Mouse (Mus musculus) limb, embryonic 15.5 days (tissue): ENCODE data around the gene Coq8a. TPM values are rescaled to one million over a fixed set of nuclear protein-coding genes. Genes with fewer than 3 reads are reported as not detected.
A peak's percentile ranks its signal among the peaks of the same experiment; 100 is the strongest.

Source experiments
- ATAC-seq: fragments of 200-750 bp; cut with Nextera tagmentation; 2 replicates; pipeline ENCODE4 v1.8.0; 2017; ENCODE audit warnings: low read depth, moderate TSS enrichment; ENCODE audit not compliant: insufficient number of reproducible peaks, low FRiP score, low TSS enrichment
- H3K27ac ChIP-seq: fragments of 300-500 bp; sonication (generic); 2 replicates; pipeline ENCODE4 v1.5.1; 2015; ENCODE audit warnings: moderate library complexity, mild to moderate bottlenecking, inconsistent platforms
- H3K27me3 ChIP-seq: fragments of 300-500 bp; sonication (generic); 2 replicates; pipeline ENCODE4 v1.6.1; 2015; ENCODE audit warnings: inconsistent platforms
- H3K36me3 ChIP-seq: fragments of 300-500 bp; sonication (generic); 2 replicates; pipeline ENCODE4 v1.6.1; 2015; ENCODE audit warnings: inconsistent platforms
- H3K4me1 ChIP-seq: fragments of 300-500 bp; sonication (generic); 2 replicates; pipeline ENCODE4 v1.6.1; 2015; ENCODE audit warnings: inconsistent platforms
- H3K4me2 ChIP-seq: fragments of 300-500 bp; sonication (generic); 2 replicates; pipeline ENCODE4 v1.6.1; 2015; ENCODE audit warnings: mild to moderate bottlenecking, inconsistent platforms
- H3K4me3 ChIP-seq: fragments of 300-500 bp; sonication (generic); 2 replicates; pipeline ENCODE4 v1.5.1; 2015; ENCODE audit warnings: mild to moderate bottlenecking, inconsistent platforms
- H3K9ac ChIP-seq: fragments of 300-500 bp; sonication (generic); 2 replicates; pipeline ENCODE4 v1.6.1; 2015; ENCODE audit warnings: inconsistent platforms
- H3K9me3 ChIP-seq: fragments of 300-500 bp; sonication (generic); 2 replicates; pipeline ENCODE4 v1.6.1; 2016; ENCODE audit warnings: inconsistent platforms
- WGBS: fragments of 180-500 bp; shearing (Covaris S2); methylation state at CpG from one replicate; pipeline ENCODE4 v1.1.7; 2015; 5-methylcytosine and 5-hydroxymethylcytosine counted together
- polyA plus RNA-seq: library from polyadenylated mRNA; unstranded; fragments of >200 nt; fragmentation: Nextera tagmentation; extraction: Ambion mirVana; gene quantifications from 2 replicates; pipeline ENCODE4 v1.2.1, GENCODE M21; 2015

Gene Coq8a
- 9.6 and 19.1 TPM in 2 replicates for polyA plus RNA-seq

DNA sequence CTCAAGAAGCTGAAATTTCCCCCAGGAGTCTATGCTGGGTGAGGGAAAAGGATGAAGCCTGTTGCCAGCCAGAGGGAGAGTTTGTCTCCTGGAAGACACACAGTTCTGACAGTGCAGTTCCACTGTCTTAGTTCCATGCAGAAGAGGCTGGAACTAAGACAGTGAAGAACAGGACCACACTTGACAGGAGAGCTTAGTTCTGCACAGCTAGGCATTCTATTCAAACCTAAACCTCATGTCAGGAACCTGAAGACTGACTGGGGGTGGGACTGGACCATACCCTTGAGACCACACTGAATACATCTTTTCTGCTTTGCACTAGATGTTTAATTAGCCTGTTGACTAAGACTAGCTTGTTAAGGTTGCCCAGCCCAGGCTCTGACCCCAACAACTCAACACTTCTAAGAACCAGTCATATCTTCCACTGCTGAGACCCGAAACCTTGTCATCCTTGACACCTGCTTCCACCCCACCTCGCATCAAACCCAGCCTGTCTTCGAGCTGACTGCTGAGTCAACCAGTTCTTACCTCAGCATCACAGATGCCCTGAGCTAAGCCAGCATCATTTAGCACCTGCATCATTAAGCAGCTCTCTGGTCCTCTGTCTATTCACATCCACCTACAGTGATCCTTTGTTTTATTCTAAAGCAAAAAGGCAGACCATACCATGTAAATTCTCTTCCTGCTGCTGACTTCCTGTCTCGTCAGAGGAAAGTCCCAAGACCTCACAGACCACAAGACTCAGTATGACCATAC lies at the start of gene Coq8a:
TSS of gene Coq8a (minus strand) at position 644 of the 756 bp plus-strand sequence.
- H3K9me3 ChIP-seq = no peaks in the 10 kb centered on the region
- ATAC-seq = no peak
- 60% methylated on average over 4 of the region's 4 CpGs for WGBS

DNA sequence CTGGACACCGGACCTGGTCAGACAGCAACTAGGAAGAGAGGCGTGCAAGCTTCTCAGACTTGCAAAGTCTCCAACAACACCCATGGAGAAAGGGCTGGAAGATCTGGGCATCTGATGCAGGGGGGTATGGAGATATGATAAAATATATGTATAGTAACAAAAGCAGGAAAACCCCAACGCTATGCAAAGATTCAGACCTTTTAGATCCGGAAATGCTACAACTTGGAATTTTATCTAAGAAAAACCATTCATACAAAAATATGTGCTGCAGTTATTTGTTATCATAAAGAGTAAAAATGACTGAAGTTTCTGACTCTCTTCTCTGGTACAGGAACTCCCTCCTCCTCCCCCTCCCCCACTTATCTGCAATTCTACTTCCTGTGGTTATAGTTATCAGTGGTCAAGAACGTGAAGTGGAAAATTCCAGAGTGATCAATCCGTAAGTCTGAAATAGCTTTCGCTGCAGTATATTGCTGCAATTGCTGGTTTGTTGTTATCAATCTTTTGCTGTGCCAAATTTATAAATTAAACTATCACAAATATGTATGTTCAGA lies 49.3 kb upstream of the Coq8a start:
- Histone ChIP-seq H3K4me1 (peaks cover 10% of the 10 kb centered on the region), H3K9me3 (no peaks in the 10 kb centered on the region), H3K36me3 (no peaks in the 10 kb centered on the region), H3K4me3 (no peak overlapping the region), H3K27ac (no peak overlapping the region), H3K4me2 (no peak overlapping the region), H3K9ac (no peak overlapping the region), H3K27me3 (no peaks in the 10 kb centered on the region)
- 86% methylated on average over 7 of the region's 7 CpGs for WGBS
- no peak for ATAC-seq

More for the DNA sequence above, at the start of gene Coq8a:
- H3K27ac ChIP-seq = no peak within 1 kb of the TSS
- peaks cover 15% of the 10 kb centered on the region for H3K4me1 ChIP-seq
- no peak within 1 kb of the TSS for H3K9ac ChIP-seq
- no peak within 1 kb of the TSS for H3K4me3 ChIP-seq
- H3K4me2 ChIP-seq = no peak within 1 kb of the TSS
- H3K36me3 ChIP-seq = no peaks in the 10 kb centered on the region
- no peaks in the 10 kb centered on the region for H3K27me3 ChIP-seq

DNA sequence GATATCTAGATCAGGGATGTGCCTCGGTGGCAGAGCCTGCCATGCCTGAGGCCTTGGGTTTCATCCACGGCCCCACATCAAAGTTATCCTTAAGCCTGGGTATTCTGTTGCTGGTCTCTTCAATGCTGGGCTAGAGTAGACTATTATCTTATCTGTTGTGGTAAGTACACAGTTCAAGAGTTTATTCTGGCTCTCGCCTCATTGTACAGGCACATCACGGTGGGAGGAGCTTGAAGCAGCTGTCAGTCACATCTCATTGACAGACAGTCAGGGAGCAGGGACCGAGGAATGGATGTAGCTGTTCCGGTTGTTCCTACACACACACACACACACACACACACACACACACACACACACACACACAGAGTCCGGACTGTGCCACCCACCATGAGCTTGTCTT lies 48.5 kb upstream of the Coq8a start:
- Histone ChIP-seq H3K9me3 (no peaks in the 10 kb centered on the region), H3K9ac (no peak overlapping the region), H3K36me3 (no peaks in the 10 kb centered on the region), H3K27me3 (no peaks in the 10 kb centered on the region), H3K4me2 (no peak overlapping the region), H3K27ac (no peak overlapping the region), H3K4me3 (no peak overlapping the region), H3K4me1 (peaks cover 10% of the 10 kb centered on the region)
- 85% methylated on average over 7 of the region's 7 CpGs for WGBS
- ATAC-seq = no peak

DNA sequence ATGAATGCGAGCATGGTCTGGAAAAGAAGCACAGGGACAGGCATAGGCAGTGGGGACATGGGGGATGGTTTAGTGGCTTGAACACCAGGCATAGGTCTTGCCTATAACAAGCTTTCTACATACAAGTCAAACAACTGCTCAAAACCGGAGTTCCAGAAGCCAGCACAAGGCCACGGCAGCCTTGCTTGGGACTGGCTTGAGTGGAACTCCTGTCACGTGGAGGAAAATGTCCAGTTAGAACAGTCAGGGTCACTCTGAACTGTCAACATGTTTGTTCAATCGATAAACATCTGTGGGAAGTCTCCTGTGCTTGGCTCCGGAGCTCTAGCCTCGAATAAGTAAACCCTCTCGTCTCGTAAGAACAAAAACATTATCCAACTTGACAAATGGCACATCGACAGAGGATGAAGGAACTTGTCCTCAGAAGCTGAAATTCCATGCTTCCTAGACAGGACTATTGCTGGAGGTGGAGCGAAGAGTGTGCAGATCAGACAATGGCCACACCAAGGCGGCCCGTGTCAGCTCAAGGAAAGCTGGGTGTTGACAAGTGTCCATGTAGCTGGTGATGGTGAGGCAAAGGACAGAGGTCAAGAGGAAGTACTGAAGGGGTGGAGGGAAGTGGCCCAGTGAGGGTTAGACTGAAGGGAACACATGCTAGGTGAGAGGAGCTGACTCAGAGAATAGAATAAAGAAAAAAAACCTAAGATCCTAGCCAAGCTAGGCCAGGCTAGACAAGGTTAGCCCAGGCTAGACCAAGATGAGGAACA lies 46.5 kb upstream of the Coq8a start:
- ATAC-seq = no peak
- H3K27me3 ChIP-seq = no peaks in the 10 kb centered on the region
- H3K4me1 ChIP-seq = peaks cover 10% of the 10 kb centered on the region
- WGBS = 89% methylated on average over 13 of the region's 13 CpGs
- no peaks in the 10 kb centered on the region for H3K9me3 ChIP-seq
- no peak overlapping the region for H3K4me2 ChIP-seq
- no peaks in the 10 kb centered on the region for H3K36me3 ChIP-seq
- no peak overlapping the region for H3K4me3 ChIP-seq
- no peak overlapping the region for H3K27ac ChIP-seq
- no peak overlapping the region for H3K9ac ChIP-seq

DNA sequence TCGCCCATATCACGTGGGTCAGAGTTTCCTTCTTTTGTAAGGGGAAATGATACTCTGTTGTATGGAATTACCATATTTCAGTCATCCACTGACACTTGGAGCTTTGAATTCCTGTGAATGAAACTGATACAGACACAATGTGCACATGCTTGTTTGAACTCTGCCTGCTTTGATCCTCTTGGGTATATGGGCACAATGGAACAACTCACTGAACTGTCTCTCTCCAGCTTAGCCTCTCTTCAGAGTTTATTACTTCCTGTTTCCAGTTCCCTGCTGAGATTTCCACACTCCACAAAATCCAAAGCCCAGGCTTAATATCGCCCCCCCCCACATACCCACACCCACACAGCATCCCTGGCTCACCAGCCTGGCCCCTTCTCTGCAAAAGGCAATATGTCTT lies 32.3 kb upstream of the Coq8a start:
- ATAC-seq = no peak
- Histone ChIP-seq H3K9ac (no peak overlapping the region), H3K4me2 (no peak overlapping the region), H3K36me3 (0 out of 2 replicates have a peak, but pooled peaks cover 2% of the 10 kb centered on the region), H3K9me3 (no peaks in the 10 kb centered on the region), H3K27ac (peak overlapping the region; percentile 54; the same call in 1 of the 2 replicates), H3K4me1 (peaks cover 8% of the 10 kb centered on the region), H3K27me3 (no peaks in the 10 kb centered on the region), H3K4me3 (no peak overlapping the region)
- WGBS = 50% methylated on average over 3 of the region's 3 CpGs

DNA sequence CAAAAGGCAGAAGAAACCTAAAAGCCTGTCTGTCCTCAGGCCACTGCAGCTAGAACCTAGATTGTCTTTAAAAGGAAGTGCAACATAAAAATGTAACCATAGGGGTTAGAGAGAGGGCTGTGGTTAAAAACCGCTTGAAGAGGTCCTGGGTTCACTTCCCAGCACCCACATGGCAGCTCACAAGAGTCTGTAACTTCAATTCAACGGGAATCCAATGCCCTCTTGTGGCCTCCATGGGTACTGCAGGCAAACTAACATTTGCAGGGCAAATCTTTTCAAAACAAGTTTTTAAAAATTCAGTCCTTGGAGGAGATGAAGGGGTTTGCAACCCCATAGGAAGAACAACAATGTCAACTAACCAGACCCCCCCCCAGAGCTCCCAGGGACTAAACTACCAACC lies 31.2 kb upstream of the Coq8a start:
- Histone ChIP-seq H3K27me3 (no peaks in the 10 kb centered on the region), H3K9me3 (no peaks in the 10 kb centered on the region), H3K27ac (no peak overlapping the region), H3K4me1 (peaks cover 13% of the 10 kb centered on the region), H3K36me3 (0 out of 2 replicates have a peak, but pooled peaks cover 2% of the 10 kb centered on the region), H3K4me3 (no peak overlapping the region), H3K4me2 (no peak overlapping the region), H3K9ac (no peak overlapping the region)
- no peak for ATAC-seq
- WGBS = 33% methylated on average over 2 of the region's 2 CpGs

DNA sequence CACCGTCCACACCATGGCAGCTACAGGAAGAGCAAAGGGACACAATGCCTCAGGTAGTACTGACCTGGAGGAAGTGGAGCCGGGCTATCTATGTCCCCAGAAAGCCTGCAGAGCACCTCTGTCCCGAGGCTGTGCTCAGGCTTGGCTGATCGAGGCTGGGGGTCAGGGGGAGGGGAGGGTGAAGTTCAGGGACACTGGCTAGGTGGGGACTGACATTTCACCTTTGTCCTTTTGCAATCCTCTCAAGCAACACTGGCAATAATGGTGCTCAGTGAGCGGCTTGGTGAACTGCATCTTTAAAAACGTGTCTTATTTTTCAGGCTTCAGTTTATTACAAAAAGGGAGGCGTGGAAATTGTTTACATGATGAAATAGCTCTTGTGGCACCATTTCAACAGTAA lies 30.5 kb upstream of the Coq8a start:
- 85% methylated on average over 7 of the region's 7 CpGs for WGBS
- Histone ChIP-seq H3K9ac (no peak overlapping the region), H3K4me3 (no peak overlapping the region), H3K27me3 (no peaks in the 10 kb centered on the region), H3K9me3 (no peaks in the 10 kb centered on the region), H3K4me1 (peaks cover 15% of the 10 kb centered on the region), H3K36me3 (0 out of 2 replicates have a peak, but pooled peaks cover 2% of the 10 kb centered on the region), H3K4me2 (no peak overlapping the region), H3K27ac (no peak overlapping the region)
- ATAC-seq = no peak

DNA sequence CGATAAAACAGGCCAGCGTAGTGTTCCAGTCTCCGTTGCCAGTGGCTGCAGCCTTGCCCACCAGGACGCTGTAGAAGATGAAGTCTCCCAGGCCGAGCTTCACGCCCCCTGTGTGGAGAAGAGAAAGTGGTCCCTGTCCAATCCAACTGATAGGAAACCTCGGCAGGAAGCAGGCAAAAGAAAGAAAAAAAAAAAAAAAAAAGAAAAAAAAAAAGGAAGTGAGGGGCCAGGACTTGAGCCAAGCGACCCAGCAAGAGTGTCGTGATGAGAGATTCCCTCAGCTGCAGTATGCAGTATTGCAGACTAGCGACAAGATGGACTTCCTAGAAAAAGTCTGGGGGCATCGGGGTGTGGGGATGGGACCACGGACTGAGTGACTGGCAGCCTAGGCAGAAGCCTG lies 29.5 kb upstream of the Coq8a start:
- Histone ChIP-seq H3K4me1 (peaks cover 15% of the 10 kb centered on the region), H3K27ac (no peak overlapping the region), H3K9me3 (no peaks in the 10 kb centered on the region), H3K4me3 (no peak overlapping the region), H3K27me3 (no peaks in the 10 kb centered on the region), H3K4me2 (no peak overlapping the region), H3K36me3 (0 out of 2 replicates have a peak, but pooled peaks cover 2% of the 10 kb centered on the region), H3K9ac (no peak overlapping the region)
- WGBS = 80% methylated on average over 12 of the region's 12 CpGs
- no peak for ATAC-seq

DNA sequence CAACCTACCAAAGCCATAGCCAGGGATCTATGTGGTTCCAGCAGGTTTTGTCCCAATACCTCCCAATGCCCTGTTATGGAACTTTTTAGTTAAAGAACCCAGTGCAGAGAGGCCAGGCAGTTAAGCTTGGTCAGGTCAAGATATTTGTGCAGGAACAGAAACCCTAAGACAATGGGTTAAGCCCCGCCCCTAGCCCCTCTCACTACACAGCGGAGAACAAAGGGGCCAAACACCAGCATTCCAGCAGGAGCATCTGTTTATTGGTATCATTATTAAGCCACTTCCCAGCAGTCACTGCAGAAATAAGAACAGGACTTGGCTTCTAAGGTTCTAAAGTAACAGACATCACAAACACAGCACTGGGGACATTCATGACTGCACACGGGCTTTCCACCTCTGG lies 27.4 kb upstream of the Coq8a start:
- H3K4me1 ChIP-seq = peaks cover 7% of the 10 kb centered on the region
- H3K4me3 ChIP-seq = no peak overlapping the region
- H3K4me2 ChIP-seq = 0 out of 2 replicates have a peak overlapping the region, but pooled peaks have one; percentile 73
- no peaks in the 10 kb centered on the region for H3K9me3 ChIP-seq
- 0 out of 2 replicates have a peak, but pooled peaks cover 2% of the 10 kb centered on the region for H3K36me3 ChIP-seq
- no peak for ATAC-seq
- no peak overlapping the region for H3K9ac ChIP-seq
- no peak overlapping the region for H3K27ac ChIP-seq
- WGBS = 70% methylated on average over 3 of the region's 3 CpGs
- H3K27me3 ChIP-seq = no peaks in the 10 kb centered on the region

DNA sequence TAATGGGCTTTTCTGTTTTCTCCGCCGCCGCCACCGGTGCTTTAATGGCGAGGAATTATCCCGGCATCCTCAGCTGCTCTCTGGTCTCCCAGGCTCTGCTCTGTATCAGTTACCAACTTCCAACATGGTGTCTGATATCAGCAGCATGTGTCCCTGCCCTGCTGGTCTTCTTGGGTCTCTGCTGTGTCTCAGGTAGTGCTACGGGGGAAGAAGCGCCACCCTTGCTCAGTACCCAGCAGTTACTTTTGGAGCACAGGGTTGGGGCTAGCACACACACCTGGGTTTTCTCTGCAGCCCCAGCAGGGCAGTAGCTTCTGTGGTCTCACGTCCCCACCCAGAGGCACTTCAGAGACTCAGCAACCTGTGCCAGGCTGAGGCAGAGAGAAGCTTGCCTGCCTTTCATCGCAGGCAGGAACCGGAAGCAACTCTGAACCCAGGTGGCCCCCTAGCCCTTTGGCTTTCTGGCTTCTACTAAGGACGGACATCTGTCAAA lies 26.9 kb upstream of the Coq8a start:
- Histone ChIP-seq H3K4me3 (peak overlapping the region; percentile 48), H3K4me2 (peak overlapping the region; percentile 73), H3K9ac (0 out of 2 replicates have a peak overlapping the region, but pooled peaks have one; percentile 23), H3K9me3 (no peaks in the 10 kb centered on the region), H3K27ac (peak overlapping the region; percentile 47), H3K27me3 (no peaks in the 10 kb centered on the region), H3K4me1 (peaks cover 7% of the 10 kb centered on the region), H3K36me3 (0 out of 2 replicates have a peak, but pooled peaks cover 2% of the 10 kb centered on the region)
- WGBS = 5% methylated on average over 12 of the region's 12 CpGs
- ATAC-seq = 0 out of 2 replicates have a peak, but pooled peaks have one; percentile 1

DNA sequence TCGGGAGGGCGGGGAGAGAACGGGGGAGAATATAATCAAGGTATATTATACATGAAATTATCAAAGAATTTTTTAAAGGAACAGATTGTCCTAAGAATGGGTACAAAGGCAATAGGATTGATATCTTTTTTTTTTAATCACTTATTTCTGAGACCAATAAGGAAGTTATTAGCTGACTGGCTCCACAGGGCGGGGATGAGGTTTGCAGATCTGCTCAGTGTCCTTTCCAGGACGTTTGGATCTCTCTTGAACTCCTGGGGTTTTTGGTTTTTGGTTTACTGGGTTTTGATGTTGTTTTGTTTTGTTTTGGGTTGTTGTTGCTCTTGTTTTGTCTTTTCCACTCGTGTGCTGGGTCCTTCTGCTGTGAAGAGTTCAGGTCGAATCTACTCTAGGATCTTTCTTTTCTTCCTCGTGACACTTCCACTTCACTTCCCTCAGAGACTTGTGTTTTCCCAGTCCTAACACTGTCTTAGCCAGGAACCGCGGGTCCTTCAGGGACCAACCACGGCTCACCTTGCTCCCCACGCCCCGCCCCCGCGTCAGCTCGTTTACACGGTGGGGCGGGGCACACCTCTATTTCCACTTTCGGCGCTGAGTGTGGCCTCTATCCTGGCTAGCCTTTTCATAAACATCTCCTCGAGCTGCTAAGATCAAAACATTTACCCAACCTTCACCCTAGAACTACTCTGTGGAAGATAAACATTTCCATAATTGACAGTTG lies 26.3 kb upstream of the Coq8a start:
- Histone ChIP-seq H3K27ac (peak overlapping the region; percentile 47; the same call in 1 of the 2 replicates), H3K9ac (0 out of 2 replicates have a peak overlapping the region, but pooled peaks have one; percentile 23), H3K4me3 (peak overlapping the region; percentile 48), H3K36me3 (0 out of 2 replicates have a peak, but pooled peaks cover 2% of the 10 kb centered on the region), H3K4me1 (peaks cover 7% of the 10 kb centered on the region), H3K9me3 (no peaks in the 10 kb centered on the region), H3K4me2 (peak overlapping the region; percentile 73), H3K27me3 (no peaks in the 10 kb centered on the region)
- 0 out of 2 replicates have a peak, but pooled peaks have one; percentile 57 for ATAC-seq
- 14% methylated on average over 21 of the region's 21 CpGs for WGBS
